Mouse (Mus musculus): ENCODE results near the gene Nhsl2.

DNA sequence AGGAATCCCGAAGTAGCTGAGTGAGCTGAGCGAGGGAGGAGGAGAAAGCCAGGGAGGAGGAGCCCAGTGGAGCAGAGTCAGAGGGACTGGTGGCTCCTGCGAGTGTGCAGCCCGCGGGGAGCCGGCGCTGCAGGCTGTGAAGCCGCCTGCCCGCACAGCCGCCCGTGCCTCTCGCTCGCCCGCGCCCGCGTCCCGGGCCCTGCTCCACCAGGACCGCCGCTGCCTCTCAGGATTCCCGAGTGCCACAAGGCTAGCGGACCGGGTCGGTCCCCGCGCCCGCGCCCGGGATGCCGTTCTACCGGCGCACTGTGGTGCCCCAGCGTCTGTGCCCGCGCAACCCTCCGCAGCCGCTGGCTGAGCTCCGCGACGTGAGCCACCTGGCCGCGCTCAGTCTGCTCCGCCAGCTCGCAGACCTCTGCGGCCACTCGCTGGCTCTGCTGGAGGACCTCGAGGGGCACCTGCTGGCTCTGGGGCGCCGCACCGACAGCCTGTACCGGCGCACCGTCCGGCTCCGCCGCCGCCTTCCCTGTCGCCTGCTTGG is at the start of gene Nhsl2:
- TF ChIP-seq CTCF (IDR thresholded peaks at IDR 0.05) (no peak), EP300 (IDR thresholded peaks at IDR 0.05) (no peak)

Measured in lung, postnatal 0 days (tissue).